Mouse (Mus musculus) megakaryocyte progenitor cell, adult 5-6 weeks (primary cell): ENCODE measurements at regions not wholly inside any gene's neighbourhood (a gene's known extent, or its start where the extent isn't known, plus 50 kb on each side); places are given as distances from the start of the nearest gene placed in this dataset.
A peak's percentile ranks its signal among the peaks of the same experiment; 100 is the strongest.

Experiments used
- ATAC-seq: replicated peaks from 2 replicates; pipeline ENCODE4 v1.8.0; 2016; ENCODE audit warnings: mild to moderate bottlenecking, moderate TSS enrichment, inconsistent platforms; ENCODE audit not compliant: poor library complexity

GRCm38 (mm10) chr7:129810141-129810540, 218.5 kb downstream of the Wdr11 start:
- ATAC-seq = no peak

- ATAC-seq = no peak
These were observed 218.9 kb downstream of the Wdr11 start for GRCm38 (mm10) chr7:129810565-129810964.

- peak; percentile 88 for ATAC-seq
These were observed 222.6 kb downstream of the Wdr11 start for GRCm38 (mm10) chr7:129814149-129814860.

- ATAC-seq = no peak
These were observed 227.2 kb downstream of the Wdr11 start for GRCm38 (mm10) chr7:129818833-129819232.

- ATAC-seq = no peak
These were observed 228.0 kb downstream of the Wdr11 start for GRCm38 (mm10) chr7:129819651-129820050.

GRCm38 (mm10) chr7:129828970-129829369, 237.3 kb downstream of the Wdr11 start:
- no peak for ATAC-seq

GRCm38 (mm10) chr7:129832830-129833229, 241.2 kb downstream of the Wdr11 start:
- no peak for ATAC-seq

- no peak for ATAC-seq
These were observed 250.8 kb downstream of the Wdr11 start for GRCm38 (mm10) chr7:129842303-129843122.

GRCm38 (mm10) chr7:129847136-129847535, 255.5 kb downstream of the Wdr11 start:
- ATAC-seq = no peak

- no peak for ATAC-seq
These were observed 261.9 kb downstream of the Wdr11 start for GRCm38 (mm10) chr7:129853596-129853995.

- ATAC-seq = no peak
These were observed 263.3 kb downstream of the Wdr11 start for GRCm38 (mm10) chr7:129854942-129855341.

- ATAC-seq = no peak
These were observed 271.3 kb downstream of the Wdr11 start for GRCm38 (mm10) chr7:129862966-129863365.

GRCm38 (mm10) chr7:129865536-129865935, 273.9 kb downstream of the Wdr11 start:
- no peak for ATAC-seq

GRCm38 (mm10) chr7:129872208-129872790, 280.6 kb downstream of the Wdr11 start:
- ATAC-seq = no peak

GRCm38 (mm10) chr7:129876202-129876851, 284.7 kb downstream of the Wdr11 start:
- ATAC-seq = no peak

- no peak for ATAC-seq
These were observed 285.2 kb downstream of the Wdr11 start for GRCm38 (mm10) chr7:129876852-129877223.

GRCm38 (mm10) chr7:129896291-129896690, 304.6 kb downstream of the Wdr11 start:
- ATAC-seq = no peak

- ATAC-seq = no peak
These were observed 305.8 kb downstream of the Wdr11 start for GRCm38 (mm10) chr7:129897511-129897910.

- ATAC-seq = no peak
These were observed 310.6 kb downstream of the Wdr11 start for GRCm38 (mm10) chr7:129902256-129902655.

- ATAC-seq = no peak
These were observed 311.5 kb downstream of the Wdr11 start for GRCm38 (mm10) chr7:129903126-129903525.

GRCm38 (mm10) chr7:129906131-129906530, 314.5 kb downstream of the Wdr11 start:
- ATAC-seq = no peak
